Mouse (Mus musculus) retina, postnatal 7 days (tissue): ENCODE measurements around the gene Plekhs1.
"Not testable (repeated sequence)": the region's sequence is repeated elsewhere in the genome, so short reads cannot be mapped to it uniquely, and the experiment has no call there.

Source experiments
- DNase-seq: peaks from one replicate; pipeline ENCODE4 v3.0.0-alpha.2; 2012; ENCODE audit warnings: low read depth, low spot score

Gene Plekhs1

GRCm38 (mm10) chr19:56457569-56457968, 3.9 kb upstream of the Plekhs1 start:
- no peak for DNase-seq

- DNase-seq, result no peak
These were observed 2.0 kb upstream of the Plekhs1 start for GRCm38 (mm10) chr19:56459154-56460050.

- DNase-seq, result no peak
These were observed 1.2 kb upstream of the Plekhs1 start for GRCm38 (mm10) chr19:56460241-56460640.

GRCm38 (mm10) chr19:56462786-56463185, 1.3 kb downstream of the Plekhs1 start:
- DNase-seq, result no peak

GRCm38 (mm10) chr19:56466486-56466885, 5.0 kb downstream of the Plekhs1 start:
- no peak for DNase-seq

GRCm38 (mm10) chr19:56470286-56471020, 9.0 kb downstream of the Plekhs1 start:
- no peak for DNase-seq

- DNase-seq, result no peak
These were observed 10.5 kb downstream of the Plekhs1 start for GRCm38 (mm10) chr19:56471934-56472333.

- DNase-seq, result no peak
These were observed 13.6 kb downstream of the Plekhs1 start for GRCm38 (mm10) chr19:56474869-56475550.

- DNase-seq, result no peak
These were observed 15.1 kb downstream of the Plekhs1 start for GRCm38 (mm10) chr19:56476546-56476945.

- DNase-seq, result no peak
These were observed 15.8 kb downstream of the Plekhs1 start for GRCm38 (mm10) chr19:56477253-56477652.

- no peak for DNase-seq
These were observed 16.4 kb downstream of the Plekhs1 start for GRCm38 (mm10) chr19:56477832-56478231.

- DNase-seq, result no peak
These were observed 23.4 kb downstream of the Plekhs1 start for GRCm38 (mm10) chr19:56484630-56485375.

- DNase-seq, result no peak
These were observed 24.2 kb downstream of the Plekhs1 start for GRCm38 (mm10) chr19:56485376-56486271.

- DNase-seq, result no peak
These were observed 25.5 kb downstream of the Plekhs1 start for GRCm38 (mm10) chr19:56486926-56487325.

- DNase-seq, result no peak
These were observed 25.9 kb downstream of the Plekhs1 start for GRCm38 (mm10) chr19:56487339-56487738.

GRCm38 (mm10) chr19:56489601-56490000, 28.2 kb downstream of the Plekhs1 start:
- no peak for DNase-seq

GRCm38 (mm10) chr19:56494157-56494556, 32.7 kb downstream of the Plekhs1 start:
- not testable (repeated sequence) for DNase-seq

- DNase-seq, result not testable (repeated sequence)
These were observed 41.6 kb downstream of the Plekhs1 start for GRCm38 (mm10) chr19:56503069-56503468.

- DNase-seq, result not testable (repeated sequence)
These were observed 42.1 kb downstream of the Plekhs1 start for GRCm38 (mm10) chr19:56503525-56503924.

GRCm38 (mm10) chr19:56511207-56511606, 49.8 kb downstream of the Plekhs1 start:
- DNase-seq, result not testable (repeated sequence)
